Mouse (Mus musculus) T-cell, adult 2 months (primary cell): ENCODE measurements around the gene Tjp3.

Source experiments
- DNase-seq: peaks from one replicate; pipeline ENCODE4 v3.0.0; 2022; ENCODE audit warnings: low spot score

The Tjp3 gene

DNA sequence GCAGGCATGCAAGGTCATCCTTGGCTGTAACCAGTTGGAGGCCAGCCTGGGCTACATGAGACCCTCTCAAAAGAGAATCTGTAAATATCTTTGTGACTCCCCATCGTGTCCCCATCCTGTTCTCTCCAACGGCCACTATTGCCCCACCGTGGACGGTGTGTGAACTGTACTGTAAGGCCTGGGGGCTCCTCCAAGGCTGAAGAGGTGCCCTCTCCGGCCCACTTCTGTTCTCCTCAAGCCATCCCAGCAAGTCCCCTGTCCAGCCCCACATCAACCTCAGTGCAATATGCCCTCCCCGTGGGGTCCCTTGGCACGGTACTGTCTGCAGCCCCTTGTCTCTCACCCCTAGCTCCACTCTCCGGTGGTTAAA lies 27.9 kb upstream of the Tjp3 start:
- DNase-seq = no peak

DNA sequence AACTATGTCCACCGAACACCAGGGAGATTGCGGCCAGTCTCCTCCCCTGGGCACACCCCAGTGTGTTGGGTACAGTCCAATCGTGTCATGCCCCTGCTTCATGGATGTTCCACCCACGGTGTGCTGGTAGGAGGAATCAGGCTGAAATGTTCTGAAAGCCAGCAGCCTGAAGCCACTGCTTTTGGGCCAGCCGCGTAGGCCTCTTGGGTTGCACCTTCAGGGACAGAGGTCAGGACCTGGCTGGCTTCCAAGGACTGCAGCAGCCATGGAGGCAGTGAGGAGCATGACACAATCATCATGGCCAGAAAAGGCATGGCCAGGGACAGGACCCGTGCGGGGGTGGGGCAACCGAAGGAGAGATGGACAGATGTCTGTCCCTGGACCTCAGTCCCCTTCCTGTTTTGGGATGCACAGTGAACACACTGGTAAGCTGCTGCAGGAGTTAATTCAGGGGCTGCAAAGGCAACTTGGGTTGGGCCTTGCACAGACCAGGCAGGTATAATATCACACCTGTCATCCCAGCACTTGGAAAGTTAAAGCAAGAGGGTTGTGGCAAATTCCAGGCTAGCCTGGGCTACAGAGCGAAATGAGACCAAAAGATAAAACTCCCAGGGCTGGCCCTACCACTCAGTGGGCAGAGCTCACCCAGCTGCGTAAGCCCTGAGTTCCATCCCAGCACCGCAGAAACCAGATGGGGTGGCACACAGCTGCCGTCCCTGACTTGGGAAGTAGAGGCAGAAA lies 27.4 kb upstream of the Tjp3 start:
- no peak for DNase-seq

DNA sequence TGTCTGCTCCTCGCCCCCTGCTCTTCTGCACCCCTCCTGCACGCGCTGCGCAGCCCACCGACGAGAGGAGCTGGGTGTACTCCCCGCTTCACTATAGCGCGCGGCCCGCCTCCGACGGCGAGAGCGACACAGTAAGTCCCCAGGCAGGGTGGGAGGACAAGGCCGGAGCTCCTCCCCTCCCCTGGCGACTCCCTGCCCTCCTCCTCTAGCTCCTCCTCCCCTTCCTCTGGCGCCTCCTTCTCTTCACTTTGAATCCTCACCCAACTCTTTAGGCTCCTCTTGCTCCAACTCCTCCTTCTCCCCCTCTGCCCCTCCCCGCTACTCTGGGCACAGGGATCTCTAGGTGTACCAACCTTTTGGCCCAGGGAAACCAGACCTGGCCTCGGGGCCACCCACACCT lies 25.9 kb upstream of the Tjp3 start:
- no peak for DNase-seq

DNA sequence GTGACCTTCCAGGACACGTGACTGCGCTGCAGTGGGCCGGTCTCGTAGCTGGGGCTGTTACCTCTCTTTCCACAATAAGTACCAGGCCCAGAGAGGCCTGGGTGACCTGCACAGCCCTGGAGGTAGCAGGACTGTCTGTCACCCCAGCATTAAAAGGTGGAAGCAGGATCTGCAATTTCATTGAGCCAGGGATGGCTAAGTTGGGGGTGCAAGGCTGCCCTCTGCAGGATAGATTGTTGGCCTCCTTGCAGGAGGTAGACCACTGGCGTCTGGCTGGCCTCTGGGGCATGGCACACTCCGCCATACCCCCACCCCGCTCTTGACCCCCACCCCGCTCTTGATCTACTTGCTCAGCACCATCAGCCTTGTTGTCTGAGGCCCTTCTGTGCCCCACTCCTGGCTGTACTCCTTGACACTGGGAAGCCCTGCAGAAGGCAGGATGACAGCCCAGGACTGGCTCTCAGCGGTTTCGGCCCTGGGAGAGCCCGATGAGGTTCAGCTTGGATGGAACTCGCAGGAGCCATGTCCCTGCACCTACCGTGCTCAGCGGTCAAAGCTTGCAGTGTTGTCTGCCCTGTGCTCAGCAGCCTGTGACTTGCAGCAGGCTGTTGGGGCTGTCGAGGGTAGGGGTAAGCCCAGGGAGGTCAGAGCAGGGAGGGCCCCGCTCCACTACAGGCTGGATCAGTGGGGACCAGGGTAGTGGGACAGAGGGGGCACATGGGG lies 25.1 kb upstream of the Tjp3 start:
- no peak for DNase-seq

DNA sequence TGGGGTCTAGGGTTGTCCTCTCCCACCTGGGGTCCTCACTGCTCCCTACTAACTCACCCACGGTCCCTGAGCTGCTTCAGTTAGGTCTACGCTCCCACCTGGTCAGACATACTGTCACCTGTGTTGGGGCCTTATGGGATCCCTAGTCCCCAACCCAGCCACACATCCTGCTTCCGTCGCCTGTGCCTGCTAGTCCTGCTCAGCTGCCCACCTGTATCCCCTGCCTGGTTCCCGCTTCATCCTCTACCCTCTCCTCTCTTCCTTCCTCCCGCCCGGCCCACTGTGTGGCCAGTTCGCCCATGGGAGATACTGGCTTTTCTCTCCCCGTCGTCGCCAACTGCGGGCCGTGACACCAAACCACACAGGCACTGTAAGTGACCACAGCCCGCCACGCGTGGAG lies 24.2 kb upstream of the Tjp3 start:
- no peak for DNase-seq

DNA sequence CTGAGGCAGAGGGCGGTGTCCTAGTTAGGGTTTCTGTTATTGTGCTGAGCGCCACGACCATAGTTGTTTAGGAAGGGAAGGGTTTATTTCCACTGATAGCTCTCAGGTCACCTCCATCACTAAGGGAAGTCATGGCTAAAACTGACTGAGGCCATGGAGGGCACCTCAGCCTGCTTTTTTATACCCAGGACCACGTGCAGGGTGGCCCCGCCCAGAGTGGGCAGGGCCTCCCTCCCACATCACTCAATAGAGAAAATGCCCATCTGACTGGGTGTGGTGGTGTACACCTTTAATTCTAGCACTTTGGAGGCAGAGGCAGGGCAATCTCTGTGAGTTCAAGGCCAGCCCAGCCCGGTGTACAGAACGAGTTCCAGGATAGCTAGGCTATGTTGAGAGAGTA lies 22.8 kb upstream of the Tjp3 start:
- DNase-seq = no peak

DNA sequence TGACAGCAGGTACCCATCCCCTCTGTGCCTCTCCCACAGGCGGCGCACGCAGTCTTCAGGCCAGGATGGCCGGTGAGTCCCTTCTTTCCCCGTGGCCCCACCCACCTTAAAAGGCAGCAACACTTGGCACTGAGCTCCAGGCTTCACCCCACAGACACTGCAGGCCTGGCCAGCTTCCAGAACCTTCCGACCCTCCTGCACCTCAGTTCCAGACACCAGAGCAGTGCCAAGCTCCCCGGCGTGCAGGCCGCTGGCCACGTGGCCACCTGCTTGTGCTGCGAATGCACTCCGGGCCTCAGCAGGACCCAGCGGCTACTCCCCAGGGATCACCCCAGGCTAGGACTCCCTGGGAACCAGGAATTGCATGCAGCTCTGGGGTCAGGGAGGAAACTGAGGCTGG lies 22.2 kb upstream of the Tjp3 start:
- DNase-seq = no peak

DNA sequence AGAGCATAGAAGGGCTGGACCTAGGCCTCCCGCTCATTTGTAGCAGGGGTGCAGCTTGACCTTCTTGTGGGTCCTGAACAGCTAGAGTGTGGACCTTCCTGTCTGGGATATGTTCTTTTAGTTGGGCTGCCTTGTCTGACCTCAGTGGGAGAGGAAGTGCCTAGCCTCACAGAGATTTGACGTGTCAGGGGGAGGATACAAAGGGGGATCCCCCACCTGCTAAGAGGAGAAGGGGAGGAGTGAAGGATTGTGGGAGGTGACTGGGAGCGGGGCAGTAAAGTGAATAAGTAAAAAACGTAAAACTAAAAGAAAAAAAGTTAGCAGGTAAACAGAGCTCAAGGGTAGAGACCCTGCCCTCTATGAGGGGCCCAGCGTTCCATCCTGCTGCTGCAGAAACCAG lies 18.2 kb upstream of the Tjp3 start:
- no peak for DNase-seq

DNA sequence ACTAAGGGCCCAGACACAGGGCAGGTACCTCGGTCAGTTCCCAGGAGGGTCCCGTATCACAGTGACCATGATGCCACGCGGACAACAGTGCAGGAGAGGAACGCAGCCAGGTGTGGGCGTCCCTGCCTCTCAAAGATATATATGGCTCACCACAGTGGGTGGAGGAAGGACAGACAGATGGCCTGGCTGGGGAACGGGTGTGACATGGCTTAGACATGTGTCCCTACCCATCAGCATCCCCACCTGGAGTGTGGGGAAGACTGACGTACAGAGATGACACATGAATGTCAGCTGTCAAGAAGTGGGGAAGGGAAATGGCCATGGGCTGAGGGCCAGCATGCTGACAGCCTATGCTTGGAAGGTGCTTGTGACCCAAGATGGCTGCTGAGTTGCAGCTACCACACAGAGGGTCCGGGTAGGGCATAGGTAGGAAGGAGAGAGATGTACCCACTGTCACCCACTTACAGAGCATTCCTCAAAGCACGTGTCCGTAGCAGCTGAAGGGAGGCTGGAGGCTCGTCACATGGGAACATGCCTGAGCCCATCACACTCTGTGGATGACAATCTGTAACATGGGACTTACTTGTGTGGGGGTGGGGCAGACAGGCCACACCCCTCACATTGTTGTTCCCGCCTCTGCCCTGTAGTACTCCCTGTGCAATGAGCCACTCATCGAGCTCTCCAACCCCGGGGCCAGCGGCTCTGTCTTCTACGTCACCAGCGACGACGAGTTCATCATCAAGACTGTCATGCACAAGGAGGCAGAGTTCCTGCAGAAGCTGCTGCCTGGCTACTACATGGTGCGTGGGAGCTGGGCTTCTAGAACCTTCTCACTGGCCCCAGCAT lies 15.7 kb upstream of the Tjp3 start:
- no peak for DNase-seq

DNA sequence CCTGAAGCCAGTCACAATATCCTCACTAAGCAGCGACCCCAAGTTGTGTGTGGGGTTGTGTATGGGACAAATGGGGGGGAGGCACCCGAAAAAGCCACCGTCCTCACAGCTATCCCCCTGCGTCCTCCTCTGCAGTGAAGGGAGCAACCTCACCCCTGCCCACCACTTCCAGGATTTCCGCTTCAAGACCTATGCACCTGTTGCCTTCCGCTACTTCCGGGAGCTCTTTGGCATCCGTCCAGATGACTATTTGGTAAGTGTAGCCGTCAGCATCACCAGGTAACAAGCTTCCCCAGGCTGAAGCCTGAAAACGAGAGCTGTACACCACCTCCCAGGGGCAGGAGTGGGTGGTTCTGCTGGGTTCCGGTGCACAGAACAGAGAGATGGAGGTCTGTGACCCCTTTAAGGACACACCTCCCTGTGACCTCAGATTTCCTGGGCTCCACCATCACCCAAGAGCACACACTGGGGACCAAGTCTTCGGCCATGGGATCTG lies 14.8 kb upstream of the Tjp3 start:
- DNase-seq = no peak

DNA sequence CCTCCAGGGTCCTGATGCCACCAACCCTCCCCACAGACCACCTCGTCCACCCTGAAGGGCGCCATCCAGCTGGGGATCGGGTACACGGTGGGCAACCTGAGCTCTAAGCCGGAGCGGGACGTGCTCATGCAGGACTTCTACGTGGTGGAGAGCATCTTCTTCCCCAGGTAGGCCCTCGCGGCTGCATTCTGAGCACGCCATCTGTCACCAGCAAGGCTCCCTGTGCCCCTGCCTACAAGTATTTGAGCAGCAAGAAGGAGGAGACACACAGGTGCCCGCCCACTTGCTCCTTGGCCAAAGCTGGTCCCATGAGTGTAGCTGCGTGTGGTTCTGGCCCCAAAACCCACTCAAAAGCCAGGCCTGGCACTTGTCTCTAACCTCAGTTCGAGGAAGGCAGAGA lies 14.3 kb upstream of the Tjp3 start:
- no peak for DNase-seq

DNA sequence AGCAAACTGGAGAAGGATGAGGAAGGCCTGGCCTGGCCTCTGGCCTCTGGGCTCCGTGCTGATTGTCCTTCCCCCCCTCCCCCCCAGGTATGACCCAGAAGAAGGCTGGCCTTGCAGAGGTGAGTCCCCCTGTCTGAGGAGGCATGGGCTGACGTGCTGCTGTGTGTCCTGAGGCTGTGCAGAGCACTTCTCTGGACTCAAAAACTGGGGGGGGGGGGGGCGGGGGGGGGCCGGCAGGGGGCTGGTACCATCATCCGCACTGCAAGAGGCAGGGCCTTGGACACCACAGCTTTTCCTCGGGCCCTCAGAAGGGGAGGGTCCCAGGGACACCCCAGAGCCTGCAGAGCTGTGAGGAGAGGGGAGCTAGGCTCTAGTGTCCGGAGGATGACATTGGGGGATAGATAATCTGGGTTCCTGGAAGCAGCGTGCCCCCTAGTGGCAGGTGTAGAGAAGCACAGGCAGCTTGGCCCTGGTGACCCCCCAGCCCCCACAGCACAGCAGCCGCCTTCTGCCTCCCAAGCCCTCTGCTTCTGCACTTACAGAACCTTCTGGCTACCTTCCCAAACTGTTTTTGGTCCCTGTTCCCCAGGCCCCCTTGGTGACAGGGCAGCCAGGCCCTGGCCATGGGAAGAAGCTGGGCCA lies 13.3 kb upstream of the Tjp3 start:
- DNase-seq = peak; percentile 65

DNA sequence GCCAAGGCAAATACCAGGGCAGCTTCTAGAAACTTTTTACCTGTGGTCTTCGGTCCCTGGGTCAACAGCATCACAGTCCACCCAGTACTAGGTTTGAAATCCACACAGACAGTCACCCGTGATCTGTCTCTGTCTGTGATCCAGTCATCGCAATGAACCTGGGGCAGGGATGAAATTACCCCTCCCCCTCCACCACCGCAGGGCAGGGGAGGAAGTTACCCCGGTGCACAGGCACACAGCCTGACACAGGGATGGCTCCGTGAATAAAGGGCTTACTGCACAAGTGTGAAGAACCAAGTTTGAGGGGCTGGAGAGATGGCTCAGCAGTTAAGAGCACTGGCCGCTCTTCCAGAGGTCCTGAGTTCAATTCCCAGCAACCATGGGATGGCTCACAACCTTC lies 12.4 kb upstream of the Tjp3 start:
- peak; percentile 64 for DNase-seq

DNA sequence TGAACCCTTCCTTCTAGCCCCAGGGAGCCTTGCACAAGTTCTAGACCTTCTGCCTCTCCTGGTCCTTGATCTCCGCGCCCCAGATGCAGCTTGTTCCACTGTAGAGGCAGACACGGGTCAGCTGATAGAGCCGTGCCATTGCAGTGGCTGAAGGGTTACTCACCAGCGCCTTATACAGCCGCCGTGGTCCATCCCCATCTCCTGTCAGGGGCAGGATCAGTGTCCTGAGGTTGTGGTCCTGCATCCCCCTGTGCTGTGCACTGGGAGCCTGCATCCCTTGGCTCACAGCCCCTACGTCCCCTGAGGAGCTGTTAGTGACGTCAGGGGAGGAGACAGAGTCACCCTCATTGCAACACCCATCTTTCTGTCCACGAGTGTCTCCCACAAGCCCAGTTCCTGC lies 11.9 kb upstream of the Tjp3 start:
- no peak for DNase-seq

DNA sequence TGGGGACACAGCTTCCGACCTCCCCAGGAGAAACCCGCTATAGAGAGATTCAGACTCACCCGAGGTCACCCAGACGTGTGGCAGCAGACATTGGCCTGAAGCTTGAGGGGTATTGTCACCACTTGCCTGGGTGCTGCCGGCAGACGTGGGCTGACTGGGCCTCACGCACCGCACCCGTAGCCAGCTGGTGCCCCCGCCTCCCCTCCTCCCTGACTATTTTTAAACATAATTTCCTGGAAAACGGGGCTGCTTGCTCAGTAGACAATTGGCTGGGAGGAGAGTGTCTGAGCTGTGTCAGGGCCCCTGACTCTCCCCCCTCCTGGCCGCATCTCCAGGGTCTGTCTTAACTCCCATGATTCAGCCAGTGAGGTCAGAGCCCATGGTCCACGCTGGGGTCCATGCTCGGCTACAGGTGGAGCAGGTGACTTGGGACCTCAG lies 11.4 kb upstream of the Tjp3 start:
- no peak for DNase-seq

DNA sequence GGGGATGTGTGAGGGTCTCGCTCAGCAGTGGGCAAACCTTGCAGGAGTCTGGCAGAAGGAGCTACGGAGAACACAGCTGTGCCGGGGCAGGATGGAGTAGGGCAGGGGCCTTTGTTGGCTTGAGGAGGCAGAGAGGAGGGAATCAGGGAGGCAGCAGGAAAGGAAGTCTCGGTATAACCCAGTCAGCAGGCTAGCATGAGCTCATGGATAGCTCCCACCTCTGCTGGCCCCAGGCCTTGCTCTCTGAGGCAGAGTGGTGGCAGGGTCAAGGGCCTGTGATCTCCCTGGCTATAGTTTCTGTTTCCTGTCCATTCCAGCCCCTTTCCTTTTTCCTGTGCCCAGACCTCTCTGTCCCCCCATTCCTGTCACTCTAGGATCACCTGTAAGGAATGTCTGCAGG lies 10.9 kb upstream of the Tjp3 start:
- no peak for DNase-seq

DNA sequence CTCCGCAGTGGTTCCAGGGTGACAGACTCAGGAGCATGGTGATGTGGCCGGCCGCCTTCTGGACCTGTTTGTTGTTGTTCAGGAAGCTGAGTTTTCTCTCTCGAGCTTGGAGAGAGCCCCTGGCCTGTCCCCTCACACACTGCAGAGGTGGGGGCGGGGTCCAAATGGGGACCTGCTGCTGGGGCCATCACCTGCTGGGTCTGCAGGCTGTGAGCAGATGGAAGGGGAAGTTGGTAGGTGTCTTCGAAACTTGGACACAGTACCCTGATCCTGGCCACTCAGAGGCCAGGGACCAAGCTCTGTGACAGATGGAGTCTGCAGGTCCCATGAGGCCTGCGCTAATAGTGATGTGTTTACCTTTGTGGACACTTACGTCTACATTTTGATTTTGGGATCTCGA lies 9.9 kb upstream of the Tjp3 start:
- no peak for DNase-seq

DNA sequence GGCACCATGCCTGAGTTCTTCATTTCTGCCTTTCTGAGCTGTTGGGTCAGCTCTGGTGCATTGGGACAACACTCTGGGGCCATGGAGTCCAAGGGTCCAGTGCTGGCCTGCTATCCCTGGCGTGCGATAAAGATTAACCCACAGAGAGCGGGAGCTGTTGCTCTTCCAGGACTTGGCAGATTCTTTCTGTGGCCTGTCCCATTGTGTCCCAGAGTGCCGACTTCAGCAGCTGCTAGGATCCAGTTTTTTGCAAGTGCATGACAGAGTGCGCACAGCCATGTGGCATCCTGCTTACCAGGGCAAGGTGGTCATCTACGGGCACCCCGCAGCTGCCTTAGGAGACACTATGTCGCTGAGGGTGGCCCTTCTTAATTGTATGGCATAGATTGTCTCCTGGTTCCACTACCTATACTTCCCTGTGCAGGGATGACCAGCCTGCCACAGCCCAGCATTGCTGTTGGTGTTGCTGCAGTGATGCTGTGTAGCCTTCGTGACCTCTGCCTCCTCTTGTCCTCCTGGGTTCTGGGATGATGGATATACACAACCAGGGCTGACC lies 9.0 kb upstream of the Tjp3 start:
- DNase-seq = no peak

DNA sequence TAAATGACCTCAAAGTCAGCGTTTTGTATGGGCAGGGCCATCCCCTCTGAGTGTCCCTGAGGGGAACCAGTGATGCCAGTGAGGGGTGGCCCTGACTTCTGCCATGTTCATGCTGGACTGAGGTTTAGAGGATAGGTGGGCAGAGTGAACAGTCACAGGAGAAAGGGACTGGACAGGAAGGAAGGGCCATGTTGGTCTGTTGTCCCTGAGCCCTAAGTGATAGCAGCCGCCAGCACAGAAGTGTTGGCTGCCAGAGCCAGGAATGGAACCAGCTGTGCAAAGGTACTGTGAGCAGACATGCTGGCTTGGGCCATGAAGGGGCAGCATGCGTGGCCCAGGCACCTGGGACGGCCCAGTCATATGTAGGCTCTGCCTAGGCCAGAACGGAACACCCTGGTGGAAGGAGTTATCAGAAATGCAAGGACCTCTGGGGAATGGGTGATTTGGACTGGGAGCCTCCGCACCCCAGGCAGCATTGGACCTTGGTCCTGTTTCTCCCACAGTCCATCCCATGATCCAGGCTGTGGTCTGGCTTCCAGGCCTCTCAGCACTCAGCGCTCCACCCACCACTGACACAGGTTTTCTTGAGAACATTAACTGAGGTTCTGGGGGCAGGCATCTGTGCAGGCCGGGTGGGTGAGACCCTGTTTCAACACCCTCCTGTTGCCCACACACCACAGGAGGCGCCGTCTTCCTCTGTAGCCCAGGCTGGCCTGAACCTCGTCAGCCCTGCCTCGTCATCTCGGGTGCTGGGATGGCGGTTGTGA lies 8.4 kb upstream of the Tjp3 start:
- no peak for DNase-seq

DNA sequence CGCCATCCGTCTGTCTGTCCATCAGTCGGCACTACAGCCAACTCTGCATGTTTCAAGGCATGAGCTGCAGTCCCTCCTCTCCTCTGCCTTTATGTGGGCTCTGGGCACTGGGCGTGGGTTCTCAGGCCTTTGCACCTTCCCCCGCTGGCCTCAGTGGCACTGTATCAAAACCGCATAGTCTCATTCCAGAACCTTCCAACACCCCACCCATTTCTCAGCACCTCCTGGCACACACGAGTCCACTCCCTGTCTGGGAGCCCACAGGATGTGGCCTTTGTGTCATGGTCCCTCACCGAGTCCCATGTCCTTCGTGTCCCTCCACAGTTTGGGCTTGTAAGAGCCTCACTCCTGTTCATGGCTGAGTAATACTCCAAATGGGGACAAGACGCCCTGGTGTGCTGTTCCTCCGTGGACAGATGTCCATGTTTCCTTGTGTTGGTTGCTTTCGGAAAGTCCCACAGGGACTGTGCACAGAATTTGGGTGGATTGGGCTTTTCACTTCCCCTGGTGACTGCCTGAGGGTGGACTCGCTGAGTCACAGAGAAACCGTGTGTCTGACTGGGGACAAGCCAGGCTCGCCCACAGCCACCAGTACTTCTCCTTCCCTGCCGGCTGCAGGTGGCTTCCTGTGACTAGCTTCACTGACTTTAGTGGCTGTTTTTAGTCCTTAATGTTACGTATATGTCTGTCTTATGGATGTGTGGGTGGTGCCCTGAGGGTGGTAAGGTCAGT lies 7.2 kb upstream of the Tjp3 start:
- DNase-seq = peak; percentile 61

DNA sequence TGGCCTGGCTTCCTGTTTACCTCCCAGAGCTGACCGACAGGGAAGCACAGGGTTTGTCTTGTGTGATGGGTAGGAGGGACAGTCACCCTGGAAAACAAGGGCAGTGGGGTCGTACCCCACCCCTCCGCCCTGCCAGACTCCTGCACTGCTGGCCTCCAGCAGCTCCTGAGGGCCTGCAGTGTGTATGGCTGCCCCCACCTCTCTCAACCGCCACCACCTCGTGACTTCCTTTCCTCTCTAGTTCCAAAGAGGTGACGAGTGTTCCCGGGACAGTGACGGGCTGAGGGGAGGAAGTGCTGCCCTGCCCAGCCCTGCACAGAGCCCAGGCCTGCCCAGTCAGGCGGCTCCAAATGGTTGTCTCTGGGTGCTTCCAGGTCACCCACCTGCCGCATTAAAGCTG lies 6.5 kb upstream of the Tjp3 start:
- peak; percentile 81 for DNase-seq
